Mouse (Mus musculus) liver, embryonic 13.5 days (tissue): ENCODE results near the gene Ms4a8a. TPM values are rescaled to one million over a fixed set of nuclear protein-coding genes. Genes with fewer than 3 reads are reported as not detected.

Experiments used
- polyA plus RNA-seq: library from polyadenylated mRNA; unstranded; fragments of >200 nt; fragmentation: Nextera tagmentation; extraction: Ambion mirVana; gene quantifications from 2 replicates; pipeline ENCODE4 v1.2.1, GENCODE M21; 2015

Ms4a8a gene
- polyA plus RNA-seq, 1 experiment from 2014 or later: not detected

Other genes starting within 250 kb of the Ms4a8a start
- gene Slc15a3, start 241.4 kb downstream of the Ms4a8a start, polyA plus RNA-seq: 1.3 and 1.7 TPM in 2 replicates
- 4.0 and 4.4 TPM in 2 replicates for gene Tmem132a, start 211.2 kb downstream of the Ms4a8a start, polyA plus RNA-seq
- 21.9 and 23.0 TPM in 2 replicates for gene Tmem109, start 199.1 kb downstream of the Ms4a8a start, polyA plus RNA-seq
- 18.9 and 19.7 TPM in 2 replicates for gene Prpf19, start 185.9 kb downstream of the Ms4a8a start, polyA plus RNA-seq
- not detected in 2 replicates for gene Zp1, start 160.5 kb downstream of the Ms4a8a start, polyA plus RNA-seq
- not detected in 2 replicates for gene Ptgdr2, start 143.9 kb downstream of the Ms4a8a start, polyA plus RNA-seq
- 23.4 and 25.3 TPM in 2 replicates for gene Ccdc86, start 131.8 kb downstream of the Ms4a8a start, polyA plus RNA-seq
- gene Ms4a10, start 106.4 kb downstream of the Ms4a8a start, polyA plus RNA-seq: not detected in 2 replicates
- gene Ms4a15, start 87.9 kb downstream of the Ms4a8a start, polyA plus RNA-seq: not detected in 2 replicates
- not detected in 2 replicates for gene Ms4a18, start 63.1 kb downstream of the Ms4a8a start, polyA plus RNA-seq
- gene 1700017D01Rik, start 49.8 kb upstream of the Ms4a8a start, polyA plus RNA-seq: not detected in 2 replicates
- not detected in 2 replicates for gene 1700025F22Rik, start 84.2 kb upstream of the Ms4a8a start, polyA plus RNA-seq
- not detected in 2 replicates for gene Ms4a13, start 115.6 kb upstream of the Ms4a8a start, polyA plus RNA-seq
- not detected in 2 replicates for gene Ms4a12, start 151.3 kb upstream of the Ms4a8a start, polyA plus RNA-seq
- not detected in 2 replicates for gene Ms4a1, start 185.1 kb upstream of the Ms4a8a start, polyA plus RNA-seq
- gene Ms4a5, start 202.8 kb upstream of the Ms4a8a start, polyA plus RNA-seq: not detected in 2 replicates
- gene Ms4a14, start 233.4 kb upstream of the Ms4a8a start, polyA plus RNA-seq: 0.03 TPM in 1 of 2 replicates, not detected in the other